Mouse (Mus musculus) left cerebral cortex, adult 8-10 months (tissue): ENCODE measurements around the gene Hdac9. TPM values are rescaled to one million over a fixed set of nuclear protein-coding genes. Genes with fewer than 3 reads are reported as not detected.
A peak's percentile ranks its signal among the peaks of the same experiment; 100 is the strongest.
"Not testable (repeated sequence)": the region's sequence is repeated elsewhere in the genome, so short reads cannot be mapped to it uniquely, and the experiment has no call there.

Source experiments
- DNase-seq, 2 experiments: peaks; one replicate each; pipeline ENCODE4 v3.0.0; 2022; ENCODE audit warnings: low spot score in 2 of 2
- total RNA-seq, 4 experiments: library from RNA; stranded (reverse); gene quantifications; 2 replicates each; pipeline ENCODE4 v1.2.4; 2022

Hdac9 gene
- total RNA-seq, 4 experiments from 2014 or later = 42.9 to 51.3 (median 46.1) TPM

DNA sequence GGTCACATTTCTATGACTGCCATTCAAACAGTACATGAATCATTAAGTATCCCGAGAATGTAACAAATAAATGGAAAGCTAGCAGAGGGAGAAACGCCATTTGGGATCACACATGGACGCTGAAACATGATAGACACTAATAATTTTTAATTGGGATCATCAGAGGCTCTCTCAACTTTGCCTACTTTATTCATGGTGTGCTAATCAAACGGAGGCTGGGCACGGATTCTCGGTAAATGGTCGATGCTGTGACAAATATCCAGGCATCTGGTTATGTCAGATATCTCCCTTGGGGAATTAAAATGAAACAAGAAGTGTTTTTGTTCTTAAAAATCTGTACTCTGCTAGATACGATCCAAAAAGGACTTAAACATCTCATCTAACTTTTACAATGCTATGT, 418.6 kb downstream of the Hdac9 start:
- no peak for DNase-seq

DNA sequence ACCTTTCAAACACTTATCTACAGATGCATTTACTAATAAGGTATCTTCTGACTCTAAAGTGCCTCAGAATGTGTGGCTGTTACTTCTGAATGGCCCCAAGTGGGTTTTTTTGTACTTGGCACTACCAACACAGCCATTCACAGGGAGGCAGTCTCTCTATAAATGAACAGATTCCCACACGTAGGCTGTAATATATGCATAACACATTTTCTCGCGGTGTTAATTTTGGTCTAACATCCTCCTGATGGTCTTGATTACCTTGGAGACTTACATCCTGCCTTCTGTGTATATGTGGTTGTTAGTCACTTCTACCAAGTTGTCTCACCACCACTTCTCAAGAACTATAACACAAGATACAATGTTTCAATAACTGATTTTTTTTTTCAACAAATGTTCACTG, 419.2 kb downstream of the Hdac9 start:
- peak in 1 of 2 experiments; percentile 41 for DNase-seq

- DNase-seq = no peak
These were observed 421.0 kb downstream of the Hdac9 start for GRCm38 (mm10) chr12:34495940-34496339.

DNA sequence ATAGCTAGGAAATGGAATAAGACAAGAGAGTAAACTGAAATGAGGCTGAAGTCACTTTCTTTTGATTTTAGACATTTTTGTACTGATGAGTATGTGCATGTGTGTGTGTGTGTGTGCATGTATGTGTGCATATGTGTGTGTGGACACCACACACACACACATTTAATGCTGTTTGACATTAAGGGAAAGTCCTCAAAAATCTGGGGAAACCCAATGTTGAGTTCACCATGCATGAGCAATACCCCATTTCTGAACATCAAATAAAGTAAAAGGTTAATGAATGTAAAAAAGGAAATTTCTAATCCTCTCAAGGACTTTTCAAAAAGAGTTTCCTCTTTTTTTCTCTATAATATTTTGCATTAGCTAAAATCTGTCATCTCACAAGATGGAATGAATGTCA, 427.3 kb downstream of the Hdac9 start:
- DNase-seq = no peak

DNA sequence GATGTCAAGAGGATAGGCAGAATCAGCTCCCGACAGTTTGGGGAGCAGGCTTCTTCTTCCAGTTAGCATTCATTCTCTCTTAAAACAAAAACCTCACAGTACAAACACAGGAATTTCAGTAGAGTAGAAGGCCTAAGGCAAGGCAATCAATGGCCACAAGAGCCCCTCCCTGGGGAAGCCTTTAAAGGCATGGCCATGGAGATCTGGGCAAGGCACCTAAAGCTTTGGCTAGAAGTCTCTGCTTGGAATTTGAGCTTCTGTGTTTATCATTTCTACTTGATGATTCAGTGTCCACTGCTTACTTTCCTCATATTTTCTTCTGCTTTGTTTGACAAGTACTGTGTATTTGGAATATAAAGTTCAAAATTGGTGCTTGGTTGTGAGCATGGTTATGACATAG, 429.2 kb downstream of the Hdac9 start:
- no peak for DNase-seq

DNA sequence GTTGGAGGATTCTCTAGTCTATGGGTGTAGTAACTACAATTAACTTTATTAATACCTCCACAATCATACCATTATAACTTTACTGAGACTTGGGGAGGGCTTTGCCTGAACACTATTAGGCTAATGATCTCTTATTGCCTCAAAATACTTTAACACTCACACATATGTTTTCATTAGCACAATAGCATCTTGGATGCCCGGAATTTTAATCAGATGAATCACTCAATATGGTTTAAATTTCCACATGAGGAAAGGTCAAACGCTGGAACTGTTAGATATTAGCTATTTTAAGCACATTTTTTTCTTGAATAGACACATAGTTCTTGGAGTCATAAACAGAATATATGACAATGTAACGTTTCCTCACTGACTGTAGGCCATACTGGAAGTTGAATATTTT, 429.9 kb downstream of the Hdac9 start:
- no peak for DNase-seq

GRCm38 (mm10) chr12:34486016-34486415, 430.9 kb downstream of the Hdac9 start:
- no peak for DNase-seq

- DNase-seq = no peak
These were observed 435.2 kb downstream of the Hdac9 start for GRCm38 (mm10) chr12:34481702-34482101.

- no peak for DNase-seq
These were observed 443.8 kb downstream of the Hdac9 start for GRCm38 (mm10) chr12:34472949-34473651.

- DNase-seq = no peak
These were observed 444.4 kb downstream of the Hdac9 start for GRCm38 (mm10) chr12:34472542-34472941.

GRCm38 (mm10) chr12:34461728-34462127, 455.2 kb downstream of the Hdac9 start:
- DNase-seq = no peak

DNA sequence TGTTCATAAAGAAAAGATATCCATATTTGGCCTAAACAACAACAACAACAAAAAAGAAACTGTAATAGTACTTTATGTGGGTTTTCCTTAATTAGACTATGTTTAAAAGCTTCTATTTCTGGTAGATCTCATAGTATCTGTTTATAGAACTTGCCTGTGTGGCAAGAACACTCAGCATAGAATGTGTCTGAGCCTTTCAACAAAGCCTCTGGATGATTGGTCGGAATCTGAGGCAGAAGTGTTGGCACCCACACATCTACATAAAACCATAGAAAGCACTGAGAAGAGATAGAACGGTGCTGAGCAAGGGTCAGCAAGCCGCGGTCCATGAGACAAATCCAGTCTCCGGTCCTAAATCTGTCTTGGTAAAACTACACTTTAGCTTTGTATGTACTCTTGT, 464.3 kb downstream of the Hdac9 start:
- no peak for DNase-seq

DNA sequence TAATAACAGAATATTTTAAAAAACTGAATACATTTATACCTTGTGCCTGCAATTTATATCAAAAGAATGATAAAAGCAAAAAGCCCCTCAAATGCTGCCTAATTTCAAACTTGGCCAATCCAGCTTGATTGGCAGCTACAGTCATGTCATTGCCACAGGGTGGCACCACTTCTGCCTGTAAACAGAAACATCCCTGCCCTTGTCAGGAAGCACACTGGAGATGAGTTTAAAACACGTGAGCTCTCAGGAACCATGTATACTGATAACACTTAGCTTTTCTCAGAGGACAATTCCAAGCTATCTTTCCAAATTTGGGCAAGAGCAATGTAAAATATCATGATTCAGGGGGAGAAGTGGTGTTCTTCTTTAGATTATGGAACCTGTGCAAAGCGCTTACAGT, 465.7 kb downstream of the Hdac9 start:
- no peak for DNase-seq

DNA sequence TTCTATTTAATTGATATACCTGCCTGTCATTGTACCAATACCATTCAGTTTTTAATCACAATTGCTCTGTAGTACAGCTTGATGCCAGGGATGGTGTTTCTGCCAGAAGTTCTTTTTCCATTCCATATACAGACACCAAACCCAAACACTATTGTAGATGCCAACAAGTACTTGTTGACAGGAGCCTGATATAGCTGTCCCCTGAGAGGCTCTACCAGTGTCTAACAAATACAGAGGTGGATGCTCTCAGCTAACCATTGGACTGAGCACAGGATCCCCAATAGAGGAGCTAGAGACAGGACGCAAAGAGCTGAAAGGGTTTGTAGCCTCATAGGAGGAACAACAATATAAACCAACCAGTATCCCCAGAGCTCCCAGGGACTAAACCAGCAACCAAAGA, 472.2 kb downstream of the Hdac9 start:
- DNase-seq = not testable (repeated sequence)

DNA sequence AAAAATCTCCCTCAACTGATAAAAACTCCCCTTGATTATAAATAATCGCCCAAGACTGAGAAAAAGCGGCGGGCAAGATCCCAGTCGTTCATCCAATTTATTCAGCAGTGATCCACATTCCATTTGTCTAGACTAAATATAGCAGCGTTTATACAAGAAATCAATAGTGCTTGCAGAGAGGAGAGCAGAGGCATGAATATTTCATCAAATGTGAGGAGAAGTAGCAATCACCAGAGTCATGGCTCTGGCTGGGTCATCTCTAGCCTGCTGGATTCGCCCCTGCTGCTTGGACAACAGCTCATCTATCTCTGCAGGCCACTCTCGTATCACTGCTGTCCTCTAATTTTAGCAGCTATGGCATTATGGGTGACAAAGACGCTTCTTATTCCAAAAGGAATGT, 476.0 kb downstream of the Hdac9 start:
- DNase-seq = no peak

- no peak for DNase-seq
These were observed 484.0 kb downstream of the Hdac9 start for GRCm38 (mm10) chr12:34432919-34433318.

- DNase-seq = no peak
These were observed 484.4 kb downstream of the Hdac9 start for GRCm38 (mm10) chr12:34432461-34432860.

GRCm38 (mm10) chr12:34431832-34432231, 485.1 kb downstream of the Hdac9 start:
- DNase-seq = no peak

GRCm38 (mm10) chr12:34425468-34425867, 491.4 kb downstream of the Hdac9 start:
- no peak for DNase-seq

- DNase-seq = no peak
These were observed 508.8 kb downstream of the Hdac9 start for GRCm38 (mm10) chr12:34408139-34408538.

DNA sequence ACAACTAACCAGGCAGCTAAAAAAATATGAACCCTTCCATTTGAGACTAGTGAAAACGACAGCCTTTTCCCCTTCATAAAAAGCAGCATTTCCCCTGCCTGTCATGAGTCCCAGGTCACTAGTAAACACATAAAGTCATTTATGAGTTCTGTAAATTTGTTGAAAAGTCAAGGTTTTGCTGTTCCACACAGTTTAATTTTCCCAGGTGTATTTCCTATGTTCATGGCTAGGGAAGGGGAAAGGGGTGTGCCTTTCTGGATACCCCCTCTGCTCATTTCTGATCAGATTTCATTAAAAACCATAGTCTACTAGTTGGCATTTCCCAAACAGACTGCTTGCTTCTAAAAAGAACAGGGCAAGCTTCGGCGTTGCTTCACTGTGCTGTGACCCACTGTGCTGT, 509.8 kb downstream of the Hdac9 start:
- DNase-seq = no peak

- no peak for DNase-seq
These were observed 514.8 kb downstream of the Hdac9 start for GRCm38 (mm10) chr12:34402065-34402464.

GRCm38 (mm10) chr12:34398611-34399010, 518.3 kb downstream of the Hdac9 start:
- DNase-seq = no peak

- no peak for DNase-seq
These were observed 522.6 kb downstream of the Hdac9 start for GRCm38 (mm10) chr12:34394342-34394741.
